Mouse (Mus musculus) cerebellum, adult 2 months (tissue): ENCODE results near the gene D630045J12Rik. TPM values are rescaled to one million over a fixed set of nuclear protein-coding genes. Genes with fewer than 3 reads are reported as not detected.
A peak's percentile ranks its signal among the peaks of the same experiment; 100 is the strongest.

ENCODE experiments used
- DNase-seq, 2 experiments: peaks; one replicate each; pipeline ENCODE4 v3.0.0; 2021
- H3K27ac ChIP-seq: fragments of 200-500 bp; 2 replicates; pipeline ENCODE4 v1.5.1; 2012; ENCODE audit warnings: low read length, control low read depth, inconsistent platforms; ENCODE audit not compliant: insufficient read depth
- H3K27me3 ChIP-seq: fragments of 200-500 bp; 2 replicates; pipeline ENCODE4 v1.6.1; 2012; ENCODE audit warnings: inconsistent platforms, mild to moderate bottlenecking, low read length, moderate library complexity; ENCODE audit not compliant: control insufficient read depth, insufficient read depth
- H3K4me1 ChIP-seq: fragments of 200-500 bp; 2 replicates; pipeline ENCODE4 v1.6.1; 2011; ENCODE audit warnings: low read length; ENCODE audit not compliant: control insufficient read depth, insufficient read depth
- H3K4me3 ChIP-seq: fragments of 200-500 bp; replicated peaks from 2 replicates; pipeline ENCODE3; 2011; ENCODE audit warnings: mild to moderate bottlenecking, low read depth, low read length, control low read depth; ENCODE audit not compliant: insufficient read depth
- CTCF ChIP-seq: fragments of 200-500 bp; IDR thresholded peaks from 2 replicates; pipeline ENCODE4 v1.5.1; 2011; ENCODE audit warnings: low read depth, mild to moderate bottlenecking, control low read depth, low read length, moderate library complexity, borderline replicate concordance; ENCODE audit not compliant: insufficient read depth
- POLR2A ChIP-seq: fragments of 200-500 bp; IDR thresholded peaks from 2 replicates; pipeline ENCODE4 v1.6.1; 2011; ENCODE audit warnings: low read length, control low read depth, borderline replicate concordance; ENCODE audit not compliant: insufficient read depth
- WGBS: fragments of 180-500 bp; shearing (Covaris S2); methylation state at CpG from one replicate; pipeline ENCODE4 v1.1.7; 2018; 5-methylcytosine and 5-hydroxymethylcytosine counted together
- polyA plus RNA-seq: library from polyadenylated mRNA; depleted of rRNA; stranded (reverse); fragments of >200 nt; gene quantifications from 2 replicates; pipeline ENCODE4 v1.2.3, GENCODE M21; 2012

Gene D630045J12Rik
- polyA plus RNA-seq, 1 experiment = 15.9 TPM

GRCm38 (mm10) chr6:38252139-38252538, 1.7 kb downstream of the D630045J12Rik start:
- peak in 1 of 2 experiments; percentile 30 for DNase-seq
- Histone ChIP-seq H3K4me3 (peak overlapping the region; percentile 71), H3K27ac (0 out of 2 replicates have a peak overlapping the region, but pooled peaks have one; percentile 17), H3K27me3 (no peaks in the 10 kb centered on the region), H3K4me1 (peaks cover 17% of the 10 kb centered on the region; the same call in 1 of the 2 replicates)
- TF ChIP-seq CTCF = no peak
- no peak for TF ChIP-seq POLR2A
- 66% methylated on average over 10 of the region's 10 CpGs for WGBS

DNA sequence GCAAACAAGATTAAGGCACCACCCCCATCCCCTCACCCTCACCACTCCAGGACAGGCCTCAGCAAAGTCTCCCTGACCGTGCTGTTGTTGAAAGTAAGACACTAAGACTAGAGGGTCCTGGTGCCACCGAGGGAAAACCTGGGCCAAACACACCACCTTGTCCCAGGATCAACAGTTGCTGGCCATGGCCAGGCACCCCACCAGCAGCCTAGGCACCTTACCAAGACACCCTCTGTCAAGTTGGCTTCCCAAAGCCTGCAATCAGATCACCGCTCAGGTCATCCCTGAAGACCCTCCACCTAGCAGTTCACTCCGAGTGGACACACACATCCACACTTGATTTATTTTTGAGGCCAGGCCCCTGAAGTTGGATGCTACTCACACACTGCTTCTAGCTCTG, 2.3 kb downstream of the D630045J12Rik start:
- H3K27ac ChIP-seq = no peak overlapping the region
- DNase-seq = peak; percentile 60 to 63
- TF ChIP-seq POLR2A (no peak), CTCF (no peak)
- H3K27me3 ChIP-seq = no peaks in the 10 kb centered on the region
- peaks cover 18% of the 10 kb centered on the region; the same call in 1 of the 2 replicates for H3K4me1 ChIP-seq
- peak overlapping the region; percentile 40 for H3K4me3 ChIP-seq
- 24% methylated on average over 4 of the region's 4 CpGs for WGBS

DNA sequence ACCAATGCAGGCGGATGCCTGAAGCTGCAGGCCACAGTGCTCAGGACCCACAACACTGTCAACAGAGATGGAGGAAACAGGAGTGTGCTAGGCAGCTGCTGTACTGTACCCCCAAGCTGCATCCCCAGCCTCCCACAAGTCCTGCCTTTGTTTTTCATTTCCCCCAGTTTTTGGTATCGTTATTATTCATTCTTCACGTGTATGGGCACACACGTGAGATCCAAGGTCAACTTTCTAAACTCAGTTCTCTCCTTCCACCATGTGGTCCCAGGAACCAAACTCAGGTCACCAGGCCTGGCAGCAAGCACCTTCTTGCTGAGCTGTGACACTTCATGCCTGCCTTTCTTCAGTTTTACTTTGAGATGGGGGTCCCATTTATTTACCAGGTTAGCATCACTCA, 6.4 kb downstream of the D630045J12Rik start:
- H3K4me1 ChIP-seq = peaks cover 27% of the 10 kb centered on the region
- WGBS = 91% methylated on average over 4 of the region's 4 CpGs

GRCm38 (mm10) chr6:38244806-38245205, 9.0 kb downstream of the D630045J12Rik start:
- H3K27ac ChIP-seq = no peak overlapping the region
- no peaks in the 10 kb centered on the region for H3K27me3 ChIP-seq
- no peak overlapping the region for H3K4me3 ChIP-seq
- DNase-seq = no peak
- peaks cover 25% of the 10 kb centered on the region for H3K4me1 ChIP-seq
- 91% methylated on average over 3 of the region's 3 CpGs for WGBS
- TF ChIP-seq POLR2A = no peak
- TF ChIP-seq CTCF = no peak

More for the DNA sequence above, 6.4 kb downstream of the D630045J12Rik start:
- DNase-seq = no peak
- no peaks in the 10 kb centered on the region for H3K27me3 ChIP-seq
- TF ChIP-seq POLR2A = no peak
- H3K27ac ChIP-seq = no peak overlapping the region
- H3K4me3 ChIP-seq = no peak overlapping the region

- Histone ChIP-seq H3K4me3 (no peak overlapping the region), H3K27ac (no peak overlapping the region), H3K27me3 (no peaks in the 10 kb centered on the region), H3K4me1 (peaks cover 25% of the 10 kb centered on the region)
- TF ChIP-seq POLR2A (no peak), CTCF (no peak)
- WGBS = 88% methylated on average over 3 of the region's 3 CpGs
- DNase-seq = no peak
These were observed 9.6 kb downstream of the D630045J12Rik start for GRCm38 (mm10) chr6:38244167-38244566.

GRCm38 (mm10) chr6:38242833-38243232, 11.0 kb downstream of the D630045J12Rik start:
- H3K4me3 ChIP-seq = no peak overlapping the region
- H3K4me1 ChIP-seq = peaks cover 25% of the 10 kb centered on the region
- WGBS = 69% methylated on average over 5 of the region's 5 CpGs
- no peak for DNase-seq
- no peak overlapping the region for H3K27ac ChIP-seq
- no peaks in the 10 kb centered on the region for H3K27me3 ChIP-seq
- TF ChIP-seq POLR2A (no peak), CTCF (no peak)

GRCm38 (mm10) chr6:38242295-38242830, 11.4 kb downstream of the D630045J12Rik start:
- H3K4me1 ChIP-seq = peaks cover 24% of the 10 kb centered on the region
- DNase-seq = no peak
- H3K27ac ChIP-seq = no peak overlapping the region
- H3K27me3 ChIP-seq = no peaks in the 10 kb centered on the region
- H3K4me3 ChIP-seq = no peak overlapping the region
- 53% methylated on average over 8 of the region's 8 CpGs for WGBS
- TF ChIP-seq POLR2A (no peak), CTCF (no peak)

GRCm38 (mm10) chr6:38241508-38241907, 12.3 kb downstream of the D630045J12Rik start:
- Histone ChIP-seq H3K4me1 (peaks cover 21% of the 10 kb centered on the region), H3K27ac (no peak overlapping the region), H3K4me3 (no peak overlapping the region), H3K27me3 (no peaks in the 10 kb centered on the region)
- TF ChIP-seq POLR2A = no peak
- TF ChIP-seq CTCF = no peak
- WGBS = 96% methylated on average over 4 of the region's 4 CpGs
- no peak for DNase-seq

- Histone ChIP-seq H3K27ac (no peak overlapping the region), H3K4me3 (no peak overlapping the region), H3K4me1 (peaks cover 13% of the 10 kb centered on the region), H3K27me3 (no peaks in the 10 kb centered on the region)
- no peak for TF ChIP-seq POLR2A
- no peak for DNase-seq
- 87% methylated on average over 5 of the region's 5 CpGs for WGBS
These were observed 13.2 kb downstream of the D630045J12Rik start for GRCm38 (mm10) chr6:38240618-38241017.
